Mouse (Mus musculus) urinary bladder, postnatal 36 days (tissue): ENCODE data around the gene Lnx1.

ENCODE experiments used
- DNase-seq, 2 experiments: peaks; one replicate each; pipeline ENCODE4 v3.0.0; 2022; ENCODE audit warnings: low spot score in 2 of 2, mixed read lengths in 1 of 2

Gene Lnx1

DNA sequence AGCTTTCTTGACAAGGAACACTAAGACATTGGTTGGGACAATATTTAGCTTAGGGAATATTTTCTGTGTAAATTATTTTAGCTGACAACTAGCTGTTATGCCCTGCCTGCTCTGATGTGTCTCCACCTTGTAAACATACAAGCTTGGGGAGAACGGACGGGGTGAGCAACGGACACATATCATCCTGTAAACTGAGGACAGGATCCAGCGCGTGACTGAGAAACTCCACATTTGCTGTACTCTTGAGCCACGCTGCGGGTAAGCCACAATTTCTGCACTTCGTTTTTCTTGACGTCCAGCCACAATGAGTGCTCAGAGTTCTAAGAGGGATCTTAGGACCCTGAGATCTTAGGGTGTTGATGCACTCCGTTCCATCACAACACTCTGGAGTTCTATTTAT, 48.9 kb downstream of the Lnx1 start:
- no peak for DNase-seq

DNA sequence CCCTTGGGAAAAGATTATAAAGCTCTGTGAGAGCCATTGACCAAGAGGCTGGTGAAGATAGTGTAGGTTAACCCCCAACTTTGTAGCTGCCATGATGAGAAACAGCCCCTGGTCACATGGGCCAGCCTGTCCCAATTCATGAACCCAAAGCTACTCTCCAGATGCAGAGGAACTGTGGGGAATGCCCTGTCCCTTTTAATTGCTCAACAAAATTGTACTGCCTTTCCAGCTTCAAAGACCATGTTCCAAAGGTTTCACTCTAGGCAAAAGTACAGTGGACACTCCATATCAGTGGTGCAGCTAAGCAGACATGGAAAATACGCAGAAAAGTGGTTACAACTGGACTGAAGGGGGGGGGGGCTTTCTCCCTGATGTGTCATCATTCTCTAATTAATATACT, 53.6 kb downstream of the Lnx1 start:
- no peak for DNase-seq

DNA sequence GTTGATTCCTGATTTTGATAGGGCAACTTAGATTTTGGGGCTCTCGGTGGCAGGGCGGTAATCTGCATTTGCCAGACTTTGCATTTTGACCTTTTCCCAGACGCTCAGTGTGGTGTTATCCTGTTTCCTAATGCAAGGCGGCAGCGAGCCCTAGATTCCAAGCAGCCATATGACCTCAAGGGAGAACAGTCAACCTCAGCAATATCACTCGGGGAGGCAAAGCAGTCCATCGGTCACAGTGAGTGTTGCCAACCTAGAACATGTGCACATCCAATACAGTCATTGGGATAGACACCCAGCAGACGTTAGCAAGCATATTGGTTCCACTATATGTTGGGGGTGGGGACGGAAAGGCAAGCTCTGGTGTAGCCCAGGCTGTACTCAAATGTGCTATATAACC, 54.5 kb downstream of the Lnx1 start:
- DNase-seq, result no peak

GRCm38 (mm10) chr5:74647584-74647984, 55.1 kb downstream of the Lnx1 start:
- no peak for DNase-seq

DNA sequence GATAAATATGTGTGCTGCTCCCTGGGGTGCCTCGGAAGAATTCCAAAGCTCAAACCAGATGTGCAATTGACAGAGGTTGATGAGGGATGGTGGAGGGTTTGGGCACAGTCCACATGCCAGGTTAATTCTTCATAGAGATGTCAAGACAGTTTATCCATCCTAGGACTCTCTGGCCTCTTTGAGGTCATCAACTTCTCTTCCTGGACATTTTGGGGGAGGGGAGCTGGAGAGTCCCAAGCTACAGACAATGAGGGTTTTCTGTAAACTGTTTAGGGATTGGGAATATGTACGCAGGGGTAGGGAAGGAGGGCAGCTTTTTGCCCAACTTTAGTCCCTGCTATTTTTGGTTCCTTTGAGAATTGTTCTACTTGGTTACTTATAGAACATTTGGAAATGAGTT, 60.4 kb downstream of the Lnx1 start:
- no peak for DNase-seq

GRCm38 (mm10) chr5:74641000-74641399, 61.7 kb downstream of the Lnx1 start:
- peak in 1 of 2 experiments; percentile 8 for DNase-seq

GRCm38 (mm10) chr5:74640504-74640903, 62.2 kb downstream of the Lnx1 start:
- no peak for DNase-seq

DNA sequence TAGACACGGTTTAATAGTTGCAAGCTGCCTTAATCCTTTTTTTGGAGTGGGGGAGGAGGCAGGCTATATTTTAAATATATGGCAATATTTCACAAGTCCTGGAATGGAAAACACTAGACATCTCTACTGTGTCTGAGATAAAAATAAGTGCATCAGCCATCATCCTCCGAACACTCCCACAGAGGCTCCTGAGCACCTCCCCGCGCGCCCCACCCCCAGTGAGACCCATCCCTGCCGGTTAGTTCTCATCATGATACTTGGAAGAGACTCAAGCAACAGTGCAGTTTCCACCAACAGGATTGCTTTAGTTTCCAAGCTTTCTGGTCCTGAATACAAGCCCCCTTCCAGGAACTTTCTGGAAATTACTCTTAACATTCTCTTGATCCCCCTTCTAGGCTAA, 63.2 kb downstream of the Lnx1 start:
- DNase-seq, result no peak

GRCm38 (mm10) chr5:74634391-74634790, 68.3 kb downstream of the Lnx1 start:
- DNase-seq, result no peak

DNA sequence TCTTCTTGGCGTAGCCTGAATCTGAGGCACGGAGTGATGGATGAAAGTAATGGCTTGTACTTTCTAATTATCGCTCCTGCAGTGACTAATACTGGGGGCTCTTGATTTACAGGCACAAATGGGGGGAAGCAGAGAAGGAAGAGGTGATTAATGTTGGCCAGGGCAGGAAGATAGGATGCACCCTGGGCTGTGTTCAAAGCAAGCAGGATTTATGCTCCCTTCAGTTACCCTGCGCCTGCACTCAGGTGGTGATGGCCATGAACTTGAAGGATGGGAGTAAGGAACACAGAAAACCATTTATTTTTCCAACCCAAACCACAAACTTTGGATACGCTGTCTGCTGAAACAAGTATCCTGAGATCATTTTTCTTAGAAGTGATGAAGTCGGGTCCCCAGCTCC, 69.3 kb downstream of the Lnx1 start:
- no peak for DNase-seq

GRCm38 (mm10) chr5:74632369-74633114, 70.2 kb downstream of the Lnx1 start:
- no peak for DNase-seq

DNA sequence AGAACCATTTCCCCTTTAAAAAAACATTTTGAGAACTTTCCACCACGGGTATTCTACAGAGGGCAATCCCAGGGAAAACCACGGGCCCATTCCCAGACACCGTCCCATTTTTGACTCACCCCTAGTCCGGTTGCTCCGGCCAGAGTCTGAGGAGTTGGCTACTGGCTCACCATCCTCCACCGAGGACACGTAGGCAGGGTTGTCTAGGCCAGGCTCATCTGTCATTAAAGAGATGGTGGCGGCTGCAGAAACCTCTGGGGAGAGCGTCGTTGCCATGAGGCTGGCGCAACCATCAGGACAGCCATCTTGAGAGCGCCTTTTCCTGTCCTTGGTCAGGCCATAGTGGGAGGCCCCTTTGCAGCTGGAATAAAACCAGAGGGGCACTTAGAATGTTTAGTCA, 74.7 kb downstream of the Lnx1 start:
- no peak for DNase-seq

DNA sequence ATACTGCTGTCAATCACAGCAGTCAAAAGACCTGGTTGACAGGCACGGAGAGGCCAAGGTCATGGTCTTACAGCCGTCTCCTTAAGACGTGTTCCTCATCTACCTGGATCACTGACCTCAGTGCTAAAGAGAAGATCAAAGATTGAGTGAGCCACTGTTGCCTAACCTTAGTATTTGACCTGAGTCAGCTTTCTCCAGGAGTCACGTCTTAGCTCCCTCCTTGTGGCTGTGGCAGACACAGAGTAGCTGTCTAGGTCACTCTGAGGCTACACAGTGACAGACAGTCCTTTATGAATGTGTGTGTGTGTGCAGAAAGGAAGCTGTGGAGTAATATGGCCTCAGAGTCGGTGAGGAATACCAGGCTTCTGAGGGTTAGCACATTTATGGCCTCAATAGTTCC, 78.3 kb downstream of the Lnx1 start:
- DNase-seq, result no peak

GRCm38 (mm10) chr5:74623316-74624000, 79.3 kb downstream of the Lnx1 start:
- no peak for DNase-seq

DNA sequence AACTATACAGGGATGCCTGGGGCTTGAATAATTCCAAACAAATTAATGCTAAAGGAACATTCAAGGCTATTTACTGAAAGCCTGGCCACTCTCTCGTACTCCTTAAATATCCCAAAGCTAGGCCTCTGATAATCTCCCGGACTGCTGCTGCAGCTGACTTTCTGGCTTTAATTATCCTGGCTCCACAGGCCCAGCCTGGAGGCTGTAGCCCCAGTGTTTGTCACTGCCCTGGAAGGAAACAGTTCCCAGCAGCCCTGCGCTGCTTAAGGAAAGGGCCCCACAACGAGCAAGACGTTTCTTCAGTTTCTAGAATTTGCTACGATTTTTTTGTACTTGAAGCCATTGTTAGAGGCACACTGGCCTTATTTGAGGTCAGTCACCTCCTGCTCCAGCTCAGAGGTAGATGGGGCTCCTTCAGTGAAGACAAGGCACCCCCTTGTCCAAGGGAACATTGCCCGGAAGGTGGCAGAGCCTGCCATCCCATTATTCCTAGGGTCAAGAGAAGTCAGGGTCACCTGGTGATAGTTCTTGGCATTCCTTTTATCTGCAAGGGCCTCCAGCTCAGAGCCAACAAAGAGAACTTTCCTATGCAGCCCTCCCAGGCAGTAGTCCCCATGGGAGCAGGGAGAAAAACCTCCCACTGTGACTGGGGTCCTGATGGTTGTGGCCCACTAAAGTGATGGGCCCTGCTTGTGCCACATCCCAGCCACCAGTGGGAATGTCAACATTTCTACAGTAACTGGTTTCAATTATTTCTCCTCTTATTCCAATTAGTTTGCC, 80.8 kb downstream of the Lnx1 start:
- DNase-seq, result no peak

- DNase-seq, result no peak
These were observed 84.1 kb downstream of the Lnx1 start for GRCm38 (mm10) chr5:74618573-74619059.

DNA sequence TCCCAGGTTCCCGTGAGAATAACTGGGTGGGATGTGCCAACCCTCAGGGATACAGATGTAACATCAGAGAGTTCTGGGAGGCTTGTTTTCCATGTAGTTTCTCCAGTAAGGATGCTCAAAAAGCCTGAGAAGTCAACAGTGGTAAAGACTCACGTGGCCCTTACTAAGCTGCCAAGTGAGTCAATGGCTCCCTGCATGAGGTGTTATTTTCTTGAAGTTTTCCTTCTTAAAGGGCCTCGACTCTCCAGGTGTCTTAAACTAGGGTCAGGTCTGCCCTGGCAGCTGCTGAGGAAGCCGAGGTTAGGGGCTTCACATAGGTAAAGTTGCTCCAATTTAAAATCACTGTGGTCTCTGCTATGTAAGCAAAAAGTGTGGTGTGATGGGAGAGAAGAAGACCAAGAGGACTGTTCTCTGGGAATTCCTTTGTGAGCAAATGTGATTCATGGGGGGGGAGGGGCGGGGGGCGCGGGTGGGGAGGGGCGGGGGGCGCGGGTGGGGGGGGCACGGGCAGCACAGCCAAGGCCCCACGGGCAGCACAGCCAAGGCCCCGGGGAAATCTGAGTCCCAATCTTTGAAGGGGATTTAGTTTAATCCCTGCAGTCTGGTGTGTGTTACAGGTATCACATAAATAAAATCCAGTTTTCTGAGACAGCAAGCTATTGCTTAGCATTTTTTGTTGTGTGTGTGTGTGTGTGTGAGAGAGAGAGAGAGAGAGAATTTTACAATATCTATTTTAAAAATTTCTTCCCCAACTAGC, 84.7 kb downstream of the Lnx1 start:
- no peak for DNase-seq

- DNase-seq, result peak in 1 of 2 experiments; percentile 26
These were observed 89.1 kb downstream of the Lnx1 start for GRCm38 (mm10) chr5:74613491-74614151.

DNA sequence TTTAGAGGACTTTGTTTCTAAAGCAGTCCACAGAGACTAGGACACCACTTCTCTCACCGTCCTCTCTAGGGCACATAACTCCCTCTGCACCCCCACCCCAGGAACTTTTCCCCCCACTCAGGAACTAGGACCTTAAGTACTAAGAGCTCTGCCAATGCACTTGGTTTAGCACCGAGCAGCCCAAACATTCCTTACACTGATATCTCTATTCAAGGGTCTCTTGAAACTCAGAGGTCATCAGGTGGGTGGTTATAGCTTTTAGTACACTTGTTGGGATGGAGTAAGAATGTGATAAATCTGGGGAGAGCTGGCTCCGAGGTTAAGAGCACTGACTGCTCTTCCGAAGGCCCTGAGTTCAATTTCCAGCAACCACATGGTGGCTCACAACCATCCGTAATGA, 90.0 kb downstream of the Lnx1 start:
- no peak for DNase-seq

DNA sequence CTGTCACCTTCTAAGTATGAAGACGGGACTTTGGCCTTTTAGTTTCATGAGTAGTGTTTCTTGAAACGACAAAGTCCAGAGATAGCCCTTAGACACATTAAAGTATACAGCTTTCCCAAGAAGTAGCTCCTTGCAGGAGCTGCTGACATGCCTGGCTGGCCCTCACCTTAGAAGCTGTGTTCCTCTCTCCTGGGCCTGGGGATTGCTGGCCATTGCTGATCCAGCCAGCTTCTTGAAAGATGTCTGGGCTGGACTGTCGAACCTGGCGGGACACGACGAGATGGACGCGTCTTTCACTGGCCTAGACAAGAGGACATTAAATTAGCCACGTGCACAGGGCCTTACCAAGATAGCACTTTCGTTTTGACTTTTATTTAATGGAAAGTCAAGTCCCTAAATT, 92.2 kb downstream of the Lnx1 start:
- no peak for DNase-seq

DNA sequence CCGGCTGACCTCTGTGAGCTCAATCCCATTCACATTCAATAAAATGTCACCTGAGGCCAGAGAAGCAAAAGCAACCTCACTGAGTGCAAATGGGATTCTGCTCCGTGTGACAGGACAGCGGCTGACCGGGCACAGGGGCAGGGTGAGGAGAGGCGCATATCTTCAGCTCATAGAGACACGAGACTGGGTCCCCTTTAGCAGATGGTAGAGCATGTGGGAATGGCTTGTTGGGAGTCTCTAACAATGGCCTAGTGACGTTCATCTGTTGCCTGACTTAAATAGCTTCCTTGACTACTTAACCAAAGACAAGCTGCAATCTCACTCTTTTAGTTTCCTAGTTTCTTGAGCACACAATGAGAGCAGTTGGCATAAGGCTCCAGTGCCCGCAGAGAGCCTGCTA, 96.5 kb downstream of the Lnx1 start:
- no peak for DNase-seq
